Mouse (Mus musculus) limb, embryonic 14.5 days (tissue): ENCODE measurements around the gene Rbm43. TPM values are rescaled to one million over a fixed set of nuclear protein-coding genes. Genes with fewer than 3 reads are reported as not detected.

Experiments
- ATAC-seq: fragments of 200-750 bp; cut with Nextera tagmentation; 2 replicates; pipeline ENCODE4 v1.8.0; 2017; ENCODE audit warnings: low read depth, moderate number of reproducible peaks, moderate TSS enrichment; ENCODE audit not compliant: low FRiP score
- DNase-seq: peaks from one replicate; pipeline ENCODE4 v3.0.0-alpha.2; 2015; ENCODE audit warnings: low spot score
- H3K27ac ChIP-seq: fragments of 300-500 bp; sonication (generic); replicated peaks from 2 replicates; pipeline ENCODE4 v1.5.1; 2014; ENCODE audit warnings: low read depth, mild to moderate bottlenecking, low read length, moderate library complexity, mixed read lengths
- H3K27me3 ChIP-seq: fragments of 300-500 bp; sonication (generic); 2 replicates; pipeline ENCODE4 v1.6.1; 2014; ENCODE audit warnings: low read length, mixed read lengths; ENCODE audit not compliant: control insufficient read depth, insufficient read depth
- H3K36me3 ChIP-seq: fragments of 300-500 bp; sonication (generic); 2 replicates; pipeline ENCODE4 v1.6.1; 2014; ENCODE audit warnings: mild to moderate bottlenecking, low read length, moderate library complexity, mixed read lengths; ENCODE audit not compliant: control insufficient read depth, insufficient read depth
- H3K4me1 ChIP-seq: fragments of 300-500 bp; sonication (generic); 2 replicates; pipeline ENCODE4 v1.6.1; 2014; ENCODE audit warnings: antibody characterized with exemption, low read length, mixed read lengths; ENCODE audit not compliant: control insufficient read depth, insufficient read depth
- H3K4me2 ChIP-seq: fragments of 300-500 bp; sonication (generic); replicated peaks from 2 replicates; pipeline ENCODE4 v1.6.1; 2014; ENCODE audit warnings: low read depth, mild to moderate bottlenecking, low read length, moderate library complexity; ENCODE audit not compliant: severe bottlenecking
- H3K4me3 ChIP-seq: fragments of 300-500 bp; sonication (generic); replicated peaks from 2 replicates; pipeline ENCODE4 v1.5.1; 2014; ENCODE audit warnings: low read length
- H3K9ac ChIP-seq: fragments of 300-500 bp; sonication (generic); 2 replicates; pipeline ENCODE4 v1.6.1; 2014; ENCODE audit warnings: mild to moderate bottlenecking, low read depth, low read length, moderate library complexity; ENCODE audit not compliant: severe bottlenecking
- H3K9me3 ChIP-seq: fragments of 300-500 bp; sonication (generic); 2 replicates; pipeline ENCODE4 v1.6.1; 2016; ENCODE audit warnings: low read length; ENCODE audit not compliant: control insufficient read depth
- POLR2A ChIP-seq: fragments of 200-500 bp; IDR thresholded peaks from 2 replicates; pipeline ENCODE4 v1.8.0; 2012; ENCODE audit warnings: inconsistent platforms, mild to moderate bottlenecking, moderate library complexity, borderline replicate concordance; ENCODE audit not compliant: insufficient read depth, insufficient read length; ENCODE audit errors: extremely low read depth
- WGBS: fragments of 180-500 bp; shearing (Covaris S2); extraction: QIAGEN DNeasy Blood & Tissue Kit; methylation state at CpG from one replicate; pipeline ENCODE4 v1.1.7; 2014; 5-methylcytosine and 5-hydroxymethylcytosine counted together
- polyA plus RNA-seq, 2 experiments: library from polyadenylated mRNA; depleted of rRNA in 1 of 2; stranded (reverse) in 1 of 2; unstranded in 1 of 2; fragments of >200 nt; fragmentation: Nextera tagmentation in 1 of 2; extraction: Ambion mirVana in 1 of 2; gene quantifications; 2 replicates each; pipeline versions ENCODE4 v1.2.1 to v1.2.3; 2012 to 2014

Rbm43 gene
- polyA plus RNA-seq, 2 experiments, result 10.8 to 18.5 TPM

- H3K9ac ChIP-seq, result no peak overlapping the region
- DNase-seq (no peak), ATAC-seq (no peak)
- no peak overlapping the region for H3K4me3 ChIP-seq
- H3K36me3 ChIP-seq, result no peaks in the 10 kb centered on the region
- 64% methylated on average over 6 of the region's 6 CpGs for WGBS
- no peak for TF ChIP-seq POLR2A
- H3K27me3 ChIP-seq, result no peaks in the 10 kb centered on the region
- H3K4me2 ChIP-seq, result no peak overlapping the region
- no peaks in the 10 kb centered on the region for H3K4me1 ChIP-seq
- H3K9me3 ChIP-seq, result no peaks in the 10 kb centered on the region
- H3K27ac ChIP-seq, result no peak overlapping the region
Observed at GRCm38 (mm10) chr2:51937004-51937403, 2.0 kb upstream of the Rbm43 start.

- H3K36me3 ChIP-seq, result no peaks in the 10 kb centered on the region
- no peak overlapping the region for H3K9ac ChIP-seq
- H3K4me1 ChIP-seq, result no peaks in the 10 kb centered on the region
- H3K27ac ChIP-seq, result no peak overlapping the region
- H3K4me2 ChIP-seq, result no peak overlapping the region
- H3K9me3 ChIP-seq, result no peaks in the 10 kb centered on the region
- H3K27me3 ChIP-seq, result no peaks in the 10 kb centered on the region
- 79% methylated on average over 3 of the region's 3 CpGs for WGBS
- DNase-seq (no peak), ATAC-seq (no peak)
- TF ChIP-seq POLR2A, result no peak
- no peak overlapping the region for H3K4me3 ChIP-seq
Observed at GRCm38 (mm10) chr2:51936585-51936984, 1.6 kb upstream of the Rbm43 start.

DNA sequence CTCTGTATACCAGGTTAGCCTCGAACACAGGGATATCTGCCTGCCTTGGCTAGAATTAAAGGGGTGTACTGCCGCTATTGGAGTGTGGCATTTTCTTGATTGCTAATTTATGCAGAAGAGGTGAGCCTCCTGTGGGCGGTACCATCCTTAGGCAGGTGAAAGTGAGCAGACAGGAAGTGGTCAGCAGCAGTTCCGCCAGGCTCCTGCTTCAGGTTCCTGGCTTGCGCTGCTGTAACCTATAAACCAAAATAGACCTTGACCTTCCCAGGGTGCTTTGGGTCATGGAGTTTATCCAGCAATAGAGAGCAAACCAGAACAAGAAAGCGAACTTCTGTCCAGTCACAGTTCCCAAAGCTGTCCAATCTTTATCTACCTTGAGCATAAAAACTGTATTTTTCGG, 958 bp upstream of the Rbm43 start:
- Histone ChIP-seq H3K36me3 (0 out of 2 replicates have a peak, but pooled peaks cover 1% of the 10 kb centered on the region), H3K4me1 (no peaks in the 10 kb centered on the region), H3K4me2 (no peak overlapping the region), H3K9ac (no peak overlapping the region), H3K27ac (no peak overlapping the region), H3K4me3 (no peak overlapping the region), H3K27me3 (no peaks in the 10 kb centered on the region), H3K9me3 (no peaks in the 10 kb centered on the region)
- 91% methylated on average over 7 of the region's 7 CpGs for WGBS
- no peak for TF ChIP-seq POLR2A
- ATAC-seq (no peak; the same call in 1 of the 2 replicates), DNase-seq (no peak)

DNA sequence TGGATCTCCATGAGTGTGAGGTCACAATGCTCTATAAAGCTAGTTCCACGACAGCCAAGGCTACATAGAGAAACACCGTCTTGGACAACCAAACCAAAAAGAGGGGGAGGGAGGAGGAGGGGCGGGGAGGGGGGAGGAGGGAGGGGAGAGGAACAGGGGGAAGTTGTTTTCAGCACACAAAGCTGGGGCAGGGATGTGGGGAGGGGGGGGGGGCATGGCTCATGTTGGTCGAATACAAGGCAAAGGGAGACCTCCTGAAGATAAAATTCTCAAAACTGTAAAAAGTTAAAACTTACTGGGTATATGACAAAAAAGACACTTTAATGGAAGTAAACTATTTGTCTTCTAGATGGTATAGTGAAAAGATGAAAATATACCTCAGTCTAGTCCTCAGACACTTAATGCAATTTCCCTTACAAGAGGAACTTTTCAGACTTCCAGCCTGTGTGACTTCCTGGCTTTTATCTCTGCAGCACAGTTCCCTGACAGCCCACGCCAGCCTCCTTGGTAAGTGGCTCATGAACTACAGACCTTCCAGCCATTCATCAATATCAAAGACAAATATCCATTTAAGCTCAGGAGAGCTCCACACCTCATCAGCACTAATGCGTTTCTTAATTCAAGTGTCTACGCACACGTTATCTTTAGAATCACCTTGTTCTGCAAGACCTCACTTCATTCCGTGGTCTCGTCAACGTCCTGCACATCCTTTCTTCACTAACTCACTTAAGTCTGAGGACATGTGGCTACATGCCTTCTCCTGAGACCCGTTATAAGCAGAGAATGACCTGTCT, 1.4 kb downstream of the Rbm43 start:
- Histone ChIP-seq H3K4me3 (peak overlapping the region; percentile 58; the same call in 1 of the 2 replicates), H3K27ac (no peak overlapping the region)

DNA sequence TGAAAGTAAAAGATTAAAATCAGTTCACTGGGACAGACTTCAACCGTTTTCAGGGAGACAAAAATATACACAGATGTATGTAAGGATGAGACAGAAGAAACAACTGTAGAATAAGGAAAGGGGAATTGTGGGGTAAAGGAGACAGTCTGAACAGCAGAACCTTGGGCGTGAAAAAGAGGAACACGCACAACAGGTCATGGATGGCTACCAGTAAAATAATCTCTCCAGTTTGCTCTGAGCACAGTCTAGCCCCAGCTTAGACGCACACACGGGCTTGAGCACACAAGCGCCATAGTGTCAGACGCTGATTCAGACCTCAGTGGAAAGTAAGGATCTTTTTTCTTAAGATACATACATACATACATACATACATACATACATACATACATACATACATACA, 3.7 kb downstream of the Rbm43 start:
- Histone ChIP-seq H3K9ac (no peak overlapping the region), H3K9me3 (no peaks in the 10 kb centered on the region), H3K4me1 (no peaks in the 10 kb centered on the region), H3K4me2 (no peak overlapping the region), H3K27ac (no peak overlapping the region), H3K36me3 (peaks cover 9% of the 10 kb centered on the region; the same call in 1 of the 2 replicates), H3K27me3 (no peaks in the 10 kb centered on the region), H3K4me3 (no peak overlapping the region)
- ATAC-seq, result no peak
- DNase-seq, result no peak
- no peak for TF ChIP-seq POLR2A
- WGBS, result 95% methylated on average over 7 of the region's 7 CpGs

More for the DNA sequence above, 1.4 kb downstream of the Rbm43 start:
- 39% methylated on average over 12 of the region's 12 CpGs for WGBS
- DNase-seq (no peak), ATAC-seq (no peak)
- Histone ChIP-seq H3K9me3 (no peaks in the 10 kb centered on the region), H3K9ac (0 out of 2 replicates have a peak overlapping the region, but pooled peaks have one; percentile 71), H3K4me2 (peak overlapping the region; percentile 80), H3K4me1 (no peaks in the 10 kb centered on the region), H3K27me3 (no peaks in the 10 kb centered on the region), H3K36me3 (0 out of 2 replicates have a peak, but pooled peaks cover 4% of the 10 kb centered on the region)
- no peak for TF ChIP-seq POLR2A
